ENCODE assay signal across 8 mouse cellular contexts in the genomic region with DNA sequence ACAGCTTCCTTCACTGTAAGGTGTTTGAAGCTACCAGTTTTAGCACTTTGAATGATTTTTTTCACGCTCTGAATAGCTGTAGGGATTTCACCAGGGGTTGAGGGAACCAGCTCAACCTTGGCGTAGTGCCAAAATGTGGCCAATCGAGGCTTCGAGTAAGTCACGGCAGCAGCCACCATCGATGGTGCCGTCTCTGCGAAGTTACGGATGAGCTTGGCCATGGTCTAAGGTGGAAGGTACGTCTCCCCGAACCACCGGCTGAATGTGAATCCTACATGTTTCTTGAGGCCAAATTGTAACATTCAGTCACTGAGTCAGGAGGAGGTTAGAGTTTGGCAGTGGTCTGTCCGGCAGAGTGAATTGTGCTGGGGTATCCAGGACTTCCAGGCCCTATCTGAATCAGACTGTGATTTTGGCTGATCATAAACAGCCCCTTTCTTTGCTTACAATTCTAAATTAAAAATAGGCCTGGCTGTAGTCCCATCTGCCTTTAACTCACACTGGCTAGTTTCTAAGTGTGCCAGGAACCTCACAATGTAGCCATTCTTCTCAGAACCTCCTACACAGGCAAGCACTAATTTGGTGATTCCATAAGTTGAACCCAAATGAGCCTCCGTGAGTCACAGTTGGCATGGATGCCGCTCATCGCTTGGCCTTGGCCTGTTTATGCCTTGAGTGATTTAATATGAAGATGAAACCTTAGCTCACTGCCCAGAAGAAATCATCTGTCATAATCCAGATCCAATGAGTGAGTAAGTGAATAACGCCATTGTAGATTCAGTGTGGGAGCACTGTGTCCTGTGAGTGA. TPM values are rescaled to one million over a fixed set of nuclear protein-coding genes. Genes with fewer than 3 reads are reported as not detected.
DNase-seq lines count a peak whose midpoint lies in the region; ATAC-seq lines count a peak whose summit lies in the region.

No protein-coding gene starts in this region.

- DNase-seq in retina, postnatal 1 day, result peak; percentile 22
- DNase-seq in retina, embryonic 14.5 days (ENCODE audit: low spot score), result no peak
- peak; percentile 49 for DNase-seq in cerebellum, adult 9-11 months
- DNase-seq in layer of hippocampus, adult 9-11 months, result peak; percentile 77
- peak; percentile 59 for DNase-seq in right cerebral cortex, postnatal 25 days
- no peak for DNase-seq in kidney, postnatal 25 days
- DNase-seq in heart, postnatal 36 days, result no peak

- intact Hi-C loops in heart, postnatal 36 days (cut with DNase I), result no loop called here

- no peak for ATAC-seq in activated CD4-positive, CD25-positive, alpha-beta regulatory T cell, adult 4 months

RNA-seq across cellular contexts. Expression of a gene that starts 30.0 kb away (rescaled TPM):
- total RNA-seq in heart, postnatal 36 days (2021), result 10 to 100 TPM; 30.3 to 35.4 TPM
- 100 to 1,000 TPM in 1 of 2 experiments, 10 to 100 TPM in 1; 97.5 to 143 TPM for polyA plus RNA-seq in activated CD4-positive, CD25-positive, alpha-beta regulatory T cell, adult 4 months (2017; shearing (Covaris generic))

Comparison
In these comparisons a context has a peak if more than half of its experiments do, and no peak if none do; other contexts are left out.
1. DNase-seq: peak in retina, postnatal 1 day (single experiment), cerebellum, adult 9-11 months (single experiment), layer of hippocampus, adult 9-11 months (single experiment) and right cerebral cortex, postnatal 25 days (single experiment); none in retina, embryonic 14.5 days (single experiment), kidney, postnatal 25 days (0 of 2) and heart, postnatal 36 days (0 of 2).